Mouse (Mus musculus): ENCODE results near the gene Rimbp2.

GRCm38 (mm10) chr5:128805092-128805491 lies 148.2 kb downstream of the Rimbp2 start:
- TF ChIP-seq CTCF (IDR thresholded peaks at IDR 0.05; ENCODE audit: insufficient read depth, low read depth, low read length) (no peak), POLR2A (IDR thresholded peaks at IDR 0.05; ENCODE audit: insufficient read depth, low read depth, low read length) (no peak)
